Mouse (Mus musculus) lung, embryonic 14.5 days (tissue): ENCODE measurements around the gene Ptpn7. TPM values are rescaled to one million over a fixed set of nuclear protein-coding genes. Genes with fewer than 3 reads are reported as not detected.
A peak's percentile ranks its signal among the peaks of the same experiment; 100 is the strongest.

ENCODE experiments used
- ATAC-seq: fragments of 200-750 bp; cut with Nextera tagmentation; 2 replicates; pipeline ENCODE4 v1.8.0; 2017; ENCODE audit warnings: mild to moderate bottlenecking, moderate TSS enrichment, moderate library complexity; ENCODE audit not compliant: insufficient read depth
- DNase-seq: peaks from one replicate; pipeline ENCODE4 v3.0.0-alpha.2; 2015
- H3K27ac ChIP-seq: fragments of 300-500 bp; sonication (generic); 2 replicates; pipeline ENCODE4 v1.5.1; 2014; ENCODE audit warnings: low read depth, mild to moderate bottlenecking, moderate library complexity
- H3K27me3 ChIP-seq: fragments of 300-500 bp; sonication (generic); 2 replicates; pipeline ENCODE4 v1.6.1; 2014; ENCODE audit warnings: low read length, control low read depth; ENCODE audit not compliant: insufficient read depth
- H3K36me3 ChIP-seq: fragments of 300-500 bp; sonication (generic); 2 replicates; pipeline ENCODE4 v1.6.1; 2014; ENCODE audit warnings: control low read depth; ENCODE audit not compliant: insufficient read depth
- H3K4me1 ChIP-seq: fragments of 300-500 bp; sonication (generic); 2 replicates; pipeline ENCODE4 v1.6.1; 2014; ENCODE audit warnings: antibody characterized with exemption, control low read depth; ENCODE audit not compliant: insufficient read depth
- H3K4me2 ChIP-seq: fragments of 300-500 bp; sonication (generic); 2 replicates; pipeline ENCODE4 v1.6.1; 2014; ENCODE audit warnings: mild to moderate bottlenecking
- H3K4me3 ChIP-seq: fragments of 300-500 bp; sonication (generic); 2 replicates; pipeline ENCODE4 v1.5.1; 2014; ENCODE audit warnings: low read depth, low read length
- H3K9ac ChIP-seq: fragments of 300-500 bp; sonication (generic); 2 replicates; pipeline ENCODE4 v1.6.1; 2014
- H3K9me3 ChIP-seq: fragments of 300-500 bp; sonication (generic); 2 replicates; pipeline ENCODE4 v1.6.1; 2016; ENCODE audit warnings: low read depth, low read length, control low read depth
- CTCF ChIP-seq: IDR thresholded peaks from 2 replicates; pipeline ENCODE4 v1.5.1; 2016; ENCODE audit warnings: antibody characterized with exemption, low read depth
- WGBS: fragments of 180-500 bp; shearing (Covaris S2); extraction: QIAGEN DNeasy Blood & Tissue Kit; methylation state at CpG from one replicate; pipeline ENCODE4 v1.1.7; 2014; 5-methylcytosine and 5-hydroxymethylcytosine counted together
- polyA plus RNA-seq: library from polyadenylated mRNA; unstranded; fragments of >200 nt; fragmentation: Nextera tagmentation; extraction: Ambion mirVana; gene quantifications from 2 replicates; pipeline ENCODE4 v1.2.1, GENCODE M21; 2014

The Ptpn7 gene
- polyA plus RNA-seq, 1 experiment from 2014 or later, result 2.3 TPM

DNA sequence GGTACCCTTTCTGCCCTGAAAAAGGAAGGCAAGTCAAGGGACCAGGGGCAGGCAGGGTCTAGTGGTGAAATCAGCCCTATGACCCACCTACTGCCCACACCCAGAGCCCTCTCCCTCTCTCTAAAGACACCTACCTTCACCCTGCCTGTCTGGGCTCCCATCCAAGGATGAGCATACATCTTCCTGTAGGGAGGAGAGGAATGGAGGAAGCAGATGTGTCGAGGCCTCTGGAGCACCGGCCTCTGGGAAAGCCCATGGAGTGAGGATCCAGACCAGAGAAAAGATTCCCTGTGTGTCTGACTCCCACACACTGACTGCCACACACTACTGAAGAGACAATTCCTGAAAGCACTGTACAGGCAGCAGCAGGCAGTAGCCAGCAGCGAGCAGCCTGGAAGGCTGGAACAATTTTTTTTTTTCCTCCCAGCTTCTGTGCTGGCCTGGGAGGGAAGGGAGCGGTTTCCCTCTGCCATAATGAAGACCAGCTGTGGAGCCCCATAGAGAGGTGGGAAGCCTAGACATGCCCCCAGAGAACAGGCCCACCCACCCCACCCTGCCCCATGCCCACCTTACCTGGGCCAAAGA lies 6.0 kb upstream of the Ptpn7 start:
- ATAC-seq (no peak), DNase-seq (peak; percentile 31)
- Histone ChIP-seq H3K9me3 (no peaks in the 10 kb centered on the region), H3K27ac (no peak overlapping the region), H3K4me2 (no peak overlapping the region), H3K9ac (0 out of 2 replicates have a peak overlapping the region, but pooled peaks have one; percentile 3), H3K27me3 (no peaks in the 10 kb centered on the region), H3K4me3 (no peak overlapping the region), H3K36me3 (no peaks in the 10 kb centered on the region), H3K4me1 (peaks cover 7% of the 10 kb centered on the region; the same call in 1 of the 2 replicates)
- 32% methylated on average over 4 of the region's 4 CpGs for whole genome bisulfite sequencing
- no peak for TF ChIP-seq CTCF

DNA sequence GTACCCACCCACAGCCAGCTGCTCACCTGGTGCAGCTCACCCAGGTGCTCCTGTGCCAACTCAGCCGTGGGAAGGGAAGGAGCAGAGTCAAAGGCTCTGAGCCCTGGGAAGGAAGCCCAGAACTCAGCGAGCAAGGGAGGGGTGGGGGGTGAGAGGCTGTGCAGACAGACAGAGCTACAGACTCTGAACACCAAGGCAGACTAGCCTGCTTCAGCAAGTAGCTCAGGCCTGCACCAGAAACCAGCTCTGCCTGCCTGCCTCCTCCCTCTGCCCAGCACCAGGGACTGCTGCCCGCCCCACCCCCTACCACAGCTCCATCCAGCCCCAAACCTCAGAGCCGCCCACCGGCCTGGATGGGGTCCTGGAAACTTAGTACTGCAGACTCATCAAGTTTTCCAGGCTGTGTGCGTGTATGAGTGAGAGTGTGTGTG lies 4.5 kb upstream of the Ptpn7 start:
- Histone ChIP-seq H3K4me1 (peaks cover 13% of the 10 kb centered on the region; the same call in 1 of the 2 replicates), H3K4me2 (no peak overlapping the region), H3K9me3 (no peaks in the 10 kb centered on the region), H3K4me3 (no peak overlapping the region), H3K9ac (no peak overlapping the region), H3K27me3 (no peaks in the 10 kb centered on the region), H3K27ac (no peak overlapping the region), H3K36me3 (no peaks in the 10 kb centered on the region)
- ATAC-seq, result no peak
- 35% methylated on average over 6 of the region's 6 CpGs for WGBS
- no peak for DNase-seq
- no peak for TF ChIP-seq CTCF

DNA sequence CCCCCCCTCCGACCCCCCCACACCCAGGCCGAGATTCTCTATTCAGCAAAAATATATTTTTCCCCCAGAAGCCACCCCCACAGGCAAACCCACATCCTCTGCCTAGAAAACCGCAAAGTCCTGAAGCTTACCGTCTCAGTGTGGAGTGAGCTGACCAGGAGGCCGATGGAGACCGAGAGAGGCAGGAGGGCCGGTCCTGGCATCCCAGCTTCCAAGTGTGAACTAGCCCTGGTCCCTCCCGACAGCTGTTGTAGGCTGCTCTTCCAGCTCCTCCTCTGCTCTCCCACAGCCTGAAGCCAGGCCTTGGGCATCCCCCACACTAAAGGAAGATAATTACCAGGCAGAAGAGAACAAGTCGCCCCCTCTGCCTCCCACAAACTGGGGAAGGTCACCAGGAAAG lies 3.5 kb upstream of the Ptpn7 start:
- WGBS, result 21% methylated on average over 9 of the region's 9 CpGs
- TF ChIP-seq CTCF, result no peak
- H3K9me3 ChIP-seq, result no peaks in the 10 kb centered on the region
- H3K4me3 ChIP-seq, result no peak overlapping the region
- DNase-seq (no peak), ATAC-seq (no peak)
- no peak overlapping the region for H3K4me2 ChIP-seq
- no peak overlapping the region for H3K27ac ChIP-seq
- H3K9ac ChIP-seq, result no peak overlapping the region
- H3K4me1 ChIP-seq, result peaks cover 13% of the 10 kb centered on the region; the same call in 1 of the 2 replicates
- no peaks in the 10 kb centered on the region for H3K27me3 ChIP-seq
- H3K36me3 ChIP-seq, result no peaks in the 10 kb centered on the region

DNA sequence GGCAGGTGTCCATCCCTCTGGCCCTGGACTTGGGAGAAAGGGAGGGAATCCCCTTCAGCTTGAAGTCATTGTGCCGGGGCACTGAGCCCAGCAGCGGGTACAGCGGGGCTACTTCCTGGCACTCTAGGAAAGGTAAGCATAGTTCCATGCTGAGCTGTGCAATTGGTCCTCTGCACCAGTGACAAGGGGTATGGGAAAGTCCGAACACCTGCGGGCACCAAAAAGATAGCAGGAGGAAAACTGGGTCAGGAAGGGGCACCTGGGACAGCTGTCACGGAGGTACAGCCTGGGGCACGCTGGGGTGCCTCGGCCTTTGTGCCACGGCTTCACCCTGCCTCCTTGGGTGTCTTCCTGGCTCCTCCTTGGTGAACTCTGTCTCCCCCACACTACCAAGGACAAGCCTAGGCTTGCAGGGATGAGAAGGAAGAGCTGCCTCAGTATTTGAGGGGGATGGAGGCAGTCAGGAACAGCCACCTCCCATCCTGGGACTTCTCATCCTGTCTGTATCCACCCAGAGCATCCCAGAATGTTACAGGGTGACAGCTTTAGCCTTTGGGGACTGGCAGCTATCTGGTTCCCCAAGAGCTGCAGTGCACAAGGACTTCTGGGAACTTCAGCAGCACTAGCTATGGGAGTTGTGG lies 2.8 kb upstream of the Ptpn7 start:
- peaks cover 13% of the 10 kb centered on the region; the same call in 1 of the 2 replicates for H3K4me1 ChIP-seq
- H3K27ac ChIP-seq, result no peak overlapping the region
- no peaks in the 10 kb centered on the region for H3K36me3 ChIP-seq
- no peak for DNase-seq
- WGBS, result 80% methylated on average over 9 of the region's 9 CpGs
- TF ChIP-seq CTCF, result no peak
- ATAC-seq, result no peak
- H3K27me3 ChIP-seq, result no peaks in the 10 kb centered on the region
- H3K4me3 ChIP-seq, result no peak overlapping the region
- H3K9ac ChIP-seq, result no peak overlapping the region
- no peak overlapping the region for H3K4me2 ChIP-seq
- no peaks in the 10 kb centered on the region for H3K9me3 ChIP-seq

DNA sequence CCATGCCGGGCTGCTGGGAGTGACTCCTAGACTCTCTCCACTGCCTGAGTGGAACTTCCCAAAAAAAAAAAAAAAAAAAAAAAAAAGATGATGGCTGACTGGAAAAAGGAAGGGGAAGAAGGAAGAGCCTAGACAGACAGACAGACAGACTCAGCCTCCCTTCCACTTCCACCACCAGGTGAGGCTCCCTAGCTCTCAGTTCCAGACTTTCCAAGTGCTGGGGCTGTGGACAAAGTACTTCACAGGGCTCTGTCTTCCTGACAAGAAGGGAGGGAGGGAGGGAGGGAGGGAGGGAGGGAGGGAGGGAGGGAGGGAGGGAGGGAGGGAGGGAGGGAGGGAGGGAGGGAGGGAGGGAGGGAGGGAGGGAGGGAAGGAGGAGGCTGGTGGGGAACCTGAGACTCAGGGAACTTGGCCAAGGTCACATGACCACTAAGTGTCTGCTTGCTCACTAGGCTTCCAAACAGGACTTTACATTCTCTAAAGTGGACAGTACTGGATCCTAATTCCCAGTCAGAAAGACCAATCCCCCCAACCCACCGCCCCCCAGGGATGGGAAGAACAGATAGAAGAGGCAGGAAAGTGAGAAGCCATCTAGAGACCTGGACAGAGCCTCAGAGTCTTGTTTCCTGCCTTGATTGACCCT lies 2.0 kb upstream of the Ptpn7 start:
- Histone ChIP-seq H3K4me2 (no peak overlapping the region), H3K4me3 (no peak overlapping the region), H3K9me3 (no peaks in the 10 kb centered on the region), H3K9ac (no peak overlapping the region), H3K27ac (no peak overlapping the region), H3K4me1 (peaks cover 13% of the 10 kb centered on the region; the same call in 1 of the 2 replicates), H3K27me3 (no peaks in the 10 kb centered on the region), H3K36me3 (no peaks in the 10 kb centered on the region)
- no peak for DNase-seq
- TF ChIP-seq CTCF, result no peak
- WGBS, result 74% methylated on average over 2 of the region's 2 CpGs
- ATAC-seq, result no peak

DNA sequence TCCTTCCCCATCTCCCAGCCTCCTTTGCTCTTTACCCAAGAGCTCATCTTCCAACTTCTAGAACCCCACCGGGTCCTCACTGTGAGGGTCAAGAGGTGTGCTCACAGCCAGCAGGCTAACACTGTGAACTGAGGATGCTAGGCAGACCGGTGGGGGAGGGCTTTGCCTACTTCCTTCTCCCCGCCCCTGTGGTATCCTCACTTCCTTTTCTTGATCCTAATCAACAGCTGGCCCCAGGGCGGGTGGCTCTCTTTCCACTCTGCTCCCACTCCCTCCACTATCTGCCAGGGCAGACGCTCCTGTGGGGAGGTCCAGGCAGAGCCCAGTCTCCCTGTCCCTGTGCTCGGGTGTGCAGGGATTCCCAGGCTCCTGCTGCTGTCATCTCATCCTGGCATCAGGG lies 1.5 kb upstream of the Ptpn7 start:
- H3K27ac ChIP-seq, result peak overlapping the region; percentile 50; the same call in 1 of the 2 replicates
- no peaks in the 10 kb centered on the region for H3K27me3 ChIP-seq
- no peak overlapping the region for H3K4me3 ChIP-seq
- 0 out of 2 replicates have a peak overlapping the region, but pooled peaks have one; percentile 15 for H3K4me2 ChIP-seq
- no peak overlapping the region for H3K9ac ChIP-seq
- ATAC-seq (no peak), DNase-seq (peak; percentile 42)
- TF ChIP-seq CTCF, result no peak
- H3K4me1 ChIP-seq, result peaks cover 13% of the 10 kb centered on the region; the same call in 1 of the 2 replicates
- WGBS, result 21% methylated on average over 6 of the region's 6 CpGs
- H3K36me3 ChIP-seq, result no peaks in the 10 kb centered on the region
- no peaks in the 10 kb centered on the region for H3K9me3 ChIP-seq

DNA sequence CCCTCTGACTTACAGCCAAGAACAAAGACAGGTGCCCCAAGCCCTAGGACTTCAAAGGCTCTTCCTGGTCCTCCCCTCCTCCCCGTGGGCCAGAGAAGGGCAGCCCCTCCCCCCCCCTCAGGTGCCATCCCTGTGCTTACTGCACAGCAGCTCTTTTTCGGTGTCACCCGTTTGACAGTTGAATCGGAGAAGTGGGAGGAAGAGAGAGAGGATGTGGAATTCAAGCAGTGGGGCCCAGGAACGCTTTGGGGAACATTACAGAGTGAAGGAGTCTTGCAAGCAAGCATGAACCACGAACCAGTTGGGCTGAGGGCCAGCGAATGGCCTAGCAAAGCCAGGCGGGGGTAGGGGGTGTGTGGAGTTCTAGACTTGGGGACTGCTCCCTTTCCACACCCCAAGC lies 940 bp upstream of the Ptpn7 start:
- Histone ChIP-seq H3K9ac (no peak overlapping the region; the same call in 1 of the 2 replicates), H3K27me3 (no peaks in the 10 kb centered on the region), H3K9me3 (no peaks in the 10 kb centered on the region), H3K27ac (peak overlapping the region; percentile 50; the same call in 1 of the 2 replicates), H3K36me3 (no peaks in the 10 kb centered on the region), H3K4me2 (no peak overlapping the region), H3K4me3 (no peak overlapping the region), H3K4me1 (peaks cover 13% of the 10 kb centered on the region; the same call in 1 of the 2 replicates)
- WGBS, result 26% methylated on average over 8 of the region's 8 CpGs
- no peak for DNase-seq
- TF ChIP-seq CTCF, result no peak
- no peak for ATAC-seq
